Mouse (Mus musculus) layer of hippocampus, adult 11-12 months (tissue): ENCODE measurements around the gene Carmil3.

ENCODE experiments used
- DNase-seq: peaks from one replicate; pipeline ENCODE4 v3.0.0; 2022; ENCODE audit warnings: low spot score

The Carmil3 gene

DNA sequence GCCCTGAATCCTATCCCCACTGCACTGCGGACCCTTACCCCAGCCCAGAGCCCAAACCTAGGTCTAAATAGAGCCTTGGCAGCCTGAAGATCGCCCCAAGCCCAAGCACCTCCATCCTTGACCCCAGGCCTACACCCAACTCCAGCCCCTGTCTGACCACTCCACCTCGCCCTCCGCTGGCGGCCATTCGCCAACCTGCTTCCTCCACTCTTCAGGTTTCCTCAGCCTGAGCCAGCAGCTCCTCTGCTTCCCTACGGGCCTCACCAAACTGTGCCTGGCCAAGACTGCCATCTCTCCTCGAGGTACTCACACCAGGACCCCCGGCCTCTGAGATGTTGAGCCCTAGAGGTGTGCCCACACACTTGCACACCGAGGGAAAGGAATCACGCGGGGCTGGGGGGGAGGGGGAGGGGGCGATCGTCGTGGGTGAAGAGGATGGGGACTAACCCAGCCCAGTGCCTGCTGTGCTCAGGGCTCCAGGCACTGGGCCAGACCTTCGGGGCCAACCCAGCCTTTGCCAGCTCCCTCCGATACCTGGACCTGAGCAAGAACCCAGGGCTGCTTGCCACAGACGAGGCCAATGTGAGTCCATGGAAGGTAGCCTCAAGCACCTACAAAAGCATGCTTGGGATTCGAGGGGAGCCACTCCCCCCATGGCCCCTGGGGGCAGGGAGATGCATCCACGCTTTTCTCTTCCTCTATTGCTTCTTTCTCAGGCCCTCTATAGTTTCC lies 5.2 kb downstream of the Carmil3 start:
- DNase-seq = no peak

DNA sequence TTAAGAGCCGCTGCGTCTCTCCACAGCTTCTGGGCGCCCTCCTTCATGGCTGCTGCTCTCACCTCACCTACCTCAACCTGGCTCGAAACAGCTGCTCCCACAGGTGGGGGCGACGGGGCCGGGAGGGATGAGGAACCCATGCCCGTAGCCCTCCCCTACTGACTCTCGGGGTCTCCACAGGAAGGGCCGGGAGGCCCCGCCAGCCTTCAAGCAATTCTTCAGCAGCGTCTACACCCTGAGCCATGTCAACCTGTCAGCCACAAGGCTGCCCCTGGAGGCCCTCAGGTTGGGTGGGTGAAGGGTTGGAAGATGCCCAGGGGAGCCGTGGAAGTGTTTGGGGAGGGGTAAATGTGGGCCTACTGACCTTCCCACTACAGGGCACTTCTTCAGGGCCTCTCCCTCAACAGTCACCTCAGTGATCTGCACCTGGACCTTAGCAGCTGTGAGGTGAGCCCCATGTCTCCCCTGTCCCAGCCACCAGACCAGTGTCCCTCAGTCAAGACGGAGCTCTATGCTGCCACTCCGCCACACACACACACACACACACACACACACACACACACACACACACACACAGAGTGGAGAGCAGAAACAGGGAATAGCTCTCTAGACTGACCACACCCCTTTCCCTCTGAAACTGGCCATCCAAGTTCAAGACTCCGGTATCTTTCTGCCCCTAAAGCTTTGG lies 6.5 kb downstream of the Carmil3 start:
- no peak for DNase-seq

DNA sequence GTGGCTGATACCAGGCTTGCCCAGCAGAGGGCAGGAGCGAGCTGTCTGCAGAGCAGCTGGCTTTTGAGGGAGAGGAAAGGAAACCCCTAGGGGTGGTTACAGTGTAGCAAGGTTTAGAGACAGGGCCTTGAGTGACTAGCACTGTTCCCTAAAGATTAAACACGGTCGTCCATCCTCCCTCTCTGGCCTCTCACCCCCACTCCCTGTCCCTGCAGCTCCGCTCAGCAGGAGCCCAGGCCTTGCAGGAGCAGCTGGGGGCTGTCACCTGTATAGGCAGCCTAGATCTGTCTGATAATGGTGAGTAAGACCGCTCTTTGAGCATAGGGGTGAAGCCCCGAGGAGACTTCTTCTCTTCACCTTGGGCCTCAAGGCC lies 7.0 kb downstream of the Carmil3 start:
- peak; percentile 85 for DNase-seq

DNA sequence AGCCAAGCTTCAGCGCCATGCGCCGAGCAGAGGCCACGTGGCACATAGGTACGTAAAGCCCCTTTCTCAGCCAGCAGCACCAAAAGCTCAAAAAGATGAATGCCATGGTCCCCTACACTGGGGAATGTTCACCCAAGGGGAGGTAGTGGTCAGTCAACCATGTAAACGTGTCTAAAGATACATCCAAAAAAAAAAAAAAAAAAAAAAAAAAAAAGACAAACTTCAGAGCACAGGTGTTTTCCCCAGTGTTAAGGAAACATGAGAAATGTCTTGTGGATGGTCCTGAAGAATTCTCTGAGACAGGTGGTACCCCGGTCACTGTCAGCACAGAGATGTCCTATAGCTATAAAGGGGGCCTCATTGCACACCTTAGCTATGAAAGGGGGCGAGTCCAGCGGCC lies 15.2 kb downstream of the Carmil3 start:
- no peak for DNase-seq

DNA sequence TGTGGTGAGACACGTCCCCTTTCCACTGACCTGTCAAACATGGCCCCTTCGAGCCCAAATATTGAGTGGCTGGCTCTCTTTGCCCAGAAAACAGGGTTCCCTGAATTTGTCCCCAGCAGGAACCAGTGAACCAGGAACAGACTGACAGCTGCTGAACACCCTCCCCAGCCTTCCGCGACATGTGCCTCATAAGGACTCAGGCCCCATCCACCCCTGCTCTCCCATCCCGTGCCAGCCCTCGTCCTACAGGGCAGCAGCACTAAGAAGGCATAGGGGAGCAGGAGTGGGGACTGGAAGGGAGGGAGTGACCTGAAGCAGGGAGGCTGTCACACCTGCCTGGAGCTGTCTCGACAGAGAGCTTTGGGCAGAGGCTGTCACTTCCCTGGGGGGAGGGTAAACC lies 17.4 kb downstream of the Carmil3 start:
- no peak for DNase-seq

DNA sequence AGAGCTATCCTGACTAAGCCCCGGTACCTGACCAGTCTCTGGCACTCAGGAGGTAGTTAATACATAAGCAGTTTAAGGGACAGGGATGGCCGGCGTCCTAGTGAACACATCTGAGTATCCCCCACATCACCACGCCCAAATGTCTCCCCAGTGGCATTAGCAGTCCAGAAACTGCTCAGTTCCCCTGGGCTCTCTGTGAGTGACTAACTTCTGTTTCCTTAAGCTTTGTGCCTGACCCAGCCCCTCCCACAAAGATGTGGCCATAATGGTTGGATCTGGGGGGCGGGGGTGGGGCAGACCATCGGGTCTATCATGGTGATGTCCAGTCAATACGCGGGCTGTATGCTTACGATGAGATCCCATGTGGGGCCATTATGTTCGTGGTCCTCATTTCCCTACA lies 19.1 kb downstream of the Carmil3 start:
- no peak for DNase-seq

DNA sequence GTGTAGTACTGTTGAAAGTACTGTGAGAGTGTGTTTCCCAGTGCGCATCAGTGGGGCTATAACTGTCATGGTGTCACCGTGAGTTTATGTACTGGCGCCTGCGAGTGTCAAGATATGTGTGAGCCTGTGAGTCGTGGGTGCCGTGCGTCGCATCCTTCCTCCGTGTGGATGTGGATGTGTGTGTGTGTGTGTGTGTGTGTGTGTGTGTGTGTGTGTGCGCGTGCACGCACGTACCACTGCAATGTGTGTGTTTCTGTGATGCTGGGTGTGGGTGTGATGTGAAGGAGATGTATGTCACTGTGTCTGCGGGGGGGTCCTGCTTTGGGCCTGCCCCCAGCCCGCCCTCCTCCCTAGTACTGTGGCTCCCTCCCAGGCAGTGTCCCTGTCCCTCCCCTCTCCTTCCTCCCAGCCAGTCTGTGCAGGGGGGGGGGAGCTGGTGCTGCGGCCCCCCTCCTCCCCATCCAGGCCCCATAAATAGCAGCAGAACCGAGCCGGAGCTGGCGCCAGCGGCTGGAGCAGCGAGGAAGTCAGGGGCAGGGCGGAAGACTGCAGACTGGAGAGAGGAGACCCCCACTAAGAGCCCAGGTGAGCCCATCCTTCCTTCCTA lies 19.8 kb downstream of the Carmil3 start, which contains the start of gene Cpne6:
Cpne6 (plus strand) TSS at position 321 of the 607 bp plus-strand sequence.
- peak; percentile 60 for DNase-seq

DNA sequence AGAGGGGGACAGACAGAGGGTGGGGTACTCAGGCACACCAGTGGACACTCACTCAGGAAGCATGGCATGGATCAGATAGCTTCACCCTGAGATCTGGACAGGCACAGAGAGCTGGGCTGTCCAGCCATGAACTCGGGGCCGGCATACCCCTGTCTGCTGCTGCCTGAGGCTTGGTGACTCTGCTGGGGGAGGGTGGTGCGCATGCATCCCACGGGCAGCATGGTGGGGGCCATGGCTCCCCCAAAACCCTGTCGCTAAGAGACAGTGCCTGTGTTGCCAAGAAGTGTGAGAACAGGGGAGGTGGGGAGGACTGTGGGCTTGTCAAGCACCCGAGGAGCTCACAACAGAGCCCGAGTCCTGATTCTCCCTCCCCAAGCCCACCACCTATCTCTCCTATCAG lies 20.6 kb downstream of the Carmil3 start:
- DNase-seq = peak; percentile 74

DNA sequence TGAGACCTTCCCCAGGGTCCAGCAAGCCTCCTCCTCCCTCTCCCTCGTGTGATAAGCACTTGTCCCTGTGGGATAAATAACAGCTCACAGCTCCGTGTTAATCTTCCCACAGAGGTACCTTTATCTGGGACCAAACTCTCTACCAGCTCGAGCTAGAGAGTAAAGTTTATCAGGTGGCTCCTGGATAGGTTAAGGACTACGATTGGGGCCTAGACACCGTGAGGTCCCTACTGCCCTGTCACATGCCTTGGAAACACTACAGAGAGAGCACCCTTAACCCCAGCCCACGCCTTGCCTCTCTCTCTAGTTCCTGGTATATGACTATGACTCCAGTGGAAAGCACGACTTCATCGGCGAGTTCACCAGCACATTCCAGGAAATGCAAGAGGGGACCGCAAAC lies 23.5 kb downstream of the Carmil3 start:
- no peak for DNase-seq

DNA sequence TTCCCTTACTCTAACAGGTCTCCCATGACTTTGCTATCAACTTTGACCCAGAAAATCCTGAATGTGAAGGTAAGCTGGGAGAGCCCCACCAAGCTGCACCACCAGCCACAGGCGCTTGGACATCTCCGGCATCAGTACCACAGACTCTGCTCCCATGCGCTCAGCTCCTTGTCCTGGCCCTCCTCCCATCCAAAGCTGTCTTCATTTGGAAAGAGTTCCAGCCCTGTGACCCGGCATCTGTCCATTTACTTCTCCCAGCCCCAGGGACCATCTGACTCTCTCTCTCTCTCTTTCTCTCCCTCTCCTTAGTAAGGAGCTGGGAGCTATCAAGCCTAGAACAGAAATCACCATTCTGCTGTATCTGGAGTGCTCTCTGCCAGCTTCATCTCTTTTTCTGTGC lies 25.4 kb downstream of the Carmil3 start:
- no peak for DNase-seq

DNA sequence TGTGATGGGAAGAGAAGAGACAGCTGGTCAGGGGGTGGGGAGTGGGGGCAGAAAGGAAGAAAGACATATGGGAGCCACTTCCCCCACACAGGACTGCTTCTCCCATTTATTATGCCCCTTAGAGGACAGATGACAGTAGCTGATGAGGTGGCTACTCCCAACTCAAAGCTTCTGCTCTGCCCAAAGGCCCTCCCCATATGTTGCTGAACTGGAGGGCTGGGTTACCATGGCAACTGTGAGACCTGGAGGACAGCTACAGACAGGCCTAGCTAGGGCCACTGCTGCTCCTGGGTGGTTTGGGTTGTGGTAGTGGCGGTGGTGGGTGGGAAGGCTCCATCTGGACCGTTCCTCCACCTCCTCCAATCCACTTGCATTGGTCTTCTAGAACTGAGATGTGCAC lies 28.4 kb downstream of the Carmil3 start:
- peak; percentile 71 for DNase-seq

DNA sequence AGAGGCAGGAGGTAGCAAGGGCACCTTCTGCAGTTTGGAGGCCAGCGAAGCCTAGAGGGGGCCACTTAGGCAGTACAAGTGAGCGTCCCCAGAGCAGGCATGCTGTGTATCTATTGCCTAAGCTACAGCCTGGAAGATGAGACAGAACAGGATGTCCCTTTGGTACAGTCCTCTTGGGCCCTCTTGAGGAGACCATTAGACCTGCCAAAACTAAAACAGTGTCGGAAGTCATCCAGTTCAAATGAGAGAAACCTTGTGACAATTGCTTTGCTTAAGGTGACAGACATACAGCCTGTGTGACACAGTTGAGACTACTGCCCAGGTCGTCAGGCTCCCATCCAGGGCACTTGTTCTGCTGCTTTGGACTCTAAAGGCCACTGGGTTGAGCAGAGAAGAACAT lies 29.2 kb downstream of the Carmil3 start:
- DNase-seq = no peak

DNA sequence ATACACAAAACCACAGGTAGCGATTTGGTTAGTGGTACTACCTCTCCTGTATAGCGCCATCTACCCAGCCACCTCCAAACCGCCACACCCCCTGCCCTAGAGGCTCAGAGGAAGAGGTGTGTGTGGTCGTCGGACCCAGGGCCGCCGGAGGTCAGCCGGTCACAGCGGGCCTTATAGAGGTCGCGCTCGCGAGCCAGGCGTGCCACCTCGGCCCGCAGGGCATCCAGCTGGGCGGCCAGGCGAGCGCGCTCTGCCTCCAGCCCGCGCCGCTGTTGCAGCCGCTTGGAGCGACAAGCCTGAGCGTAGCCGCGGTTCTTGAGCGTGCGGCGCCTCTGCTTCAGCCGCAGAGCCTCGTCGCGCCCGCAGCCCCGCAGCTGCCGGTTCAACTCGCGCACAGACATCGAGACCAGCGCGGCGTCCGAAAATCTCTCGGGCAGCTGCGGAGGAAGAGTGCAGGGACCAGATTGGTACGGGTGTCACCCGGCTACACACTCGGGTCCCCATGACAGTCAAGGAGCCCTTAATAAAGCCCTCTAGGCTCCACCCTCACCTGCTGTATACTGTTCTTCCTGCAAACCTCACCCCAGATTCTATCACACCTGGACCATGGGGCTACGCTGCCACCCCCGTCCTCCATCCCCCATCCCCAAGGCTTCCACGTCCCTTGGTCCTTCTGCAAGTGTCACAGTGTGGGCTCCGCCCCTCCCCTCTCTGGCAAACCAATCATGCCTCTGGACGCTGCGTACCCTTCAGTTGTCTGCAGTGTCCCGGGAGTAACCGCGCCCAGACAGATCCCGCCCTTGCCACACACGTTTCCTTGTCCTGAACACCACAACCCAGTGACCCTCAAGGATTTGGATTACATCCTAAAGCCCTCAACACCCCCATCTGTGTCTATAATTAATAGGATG lies 30.3 kb downstream of the Carmil3 start:
- no peak for DNase-seq

DNA sequence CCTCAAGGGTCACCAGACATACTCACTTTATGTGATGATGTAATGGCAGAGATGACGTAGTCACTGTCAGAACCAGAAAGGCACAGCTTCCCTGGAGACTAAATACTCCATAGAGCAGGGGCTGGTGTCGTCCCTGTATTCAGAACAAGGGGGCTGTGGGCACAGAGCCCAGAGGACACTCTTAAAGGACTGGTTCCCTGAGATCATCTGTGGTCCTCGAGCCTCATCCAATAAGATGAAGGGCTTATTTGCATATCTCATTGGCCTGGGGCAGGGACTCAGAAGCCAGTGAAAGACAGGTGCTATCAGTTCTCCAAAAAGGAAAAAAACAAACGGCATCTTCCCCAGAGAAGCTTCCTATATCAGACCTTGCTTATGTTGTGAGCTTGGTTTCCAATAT lies 33.6 kb downstream of the Carmil3 start:
- no peak for DNase-seq

DNA sequence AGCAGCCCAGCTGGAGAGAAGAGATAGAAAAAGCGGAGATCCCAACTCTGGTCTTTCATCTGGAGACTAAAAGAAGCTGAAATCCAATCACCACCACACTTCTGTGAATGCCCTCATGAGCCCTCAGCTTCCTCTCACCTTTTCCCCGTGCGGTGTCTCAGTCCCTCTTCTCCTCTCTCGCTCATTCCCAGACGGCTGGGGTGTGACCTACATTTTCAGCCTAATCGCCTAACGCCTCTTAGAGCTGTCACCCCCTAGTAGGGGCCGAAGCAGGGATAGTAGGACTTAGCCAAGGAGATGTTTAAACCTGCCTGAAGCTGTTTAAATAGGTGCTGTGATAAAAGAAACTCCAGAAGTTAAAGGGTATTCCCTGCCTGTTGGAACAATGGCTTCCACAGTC lies 34.3 kb downstream of the Carmil3 start, which contains the start of gene Nrl:
Nrl (minus strand) TSS at position 197 of the 400 bp plus-strand sequence.
- no peak for DNase-seq

DNA sequence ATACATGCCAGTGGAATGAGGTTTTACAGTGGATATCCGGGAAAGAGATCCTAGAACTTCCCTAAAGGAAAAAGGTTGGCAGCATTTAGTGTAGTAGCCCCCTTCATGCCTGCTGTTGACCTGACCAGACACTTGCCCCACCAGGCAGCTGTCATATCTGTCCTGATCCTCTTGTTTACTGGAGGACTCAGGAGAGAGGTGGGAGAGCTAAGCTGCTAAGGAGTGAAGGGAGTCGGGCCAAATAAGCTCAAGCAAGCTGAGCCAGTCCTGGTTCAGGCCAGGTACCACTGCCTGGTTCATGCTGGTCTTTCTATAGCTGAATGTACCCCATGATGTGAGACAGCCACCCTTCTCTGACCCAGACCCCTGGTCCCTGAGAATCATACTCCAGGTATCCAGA lies 36.2 kb downstream of the Carmil3 start:
- DNase-seq = no peak

DNA sequence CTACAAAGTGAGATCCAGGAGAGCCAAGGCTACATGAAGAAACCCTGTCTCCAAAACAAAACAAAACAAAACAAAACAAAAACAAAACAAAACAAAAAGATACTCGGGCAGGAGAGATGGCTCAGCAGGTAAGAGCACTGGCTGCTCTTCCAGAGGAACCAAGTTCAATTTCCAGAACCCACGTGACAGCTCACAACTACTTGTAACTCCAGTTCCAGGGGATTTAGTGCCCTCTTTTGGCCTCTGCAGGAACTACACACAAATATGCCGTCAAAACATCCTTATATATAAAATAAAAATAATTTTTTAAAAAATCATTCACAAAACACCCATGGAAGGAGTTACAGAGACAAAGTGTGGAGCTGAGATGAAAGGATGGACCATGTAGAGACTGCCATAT lies 37.5 kb downstream of the Carmil3 start:
- no peak for DNase-seq

DNA sequence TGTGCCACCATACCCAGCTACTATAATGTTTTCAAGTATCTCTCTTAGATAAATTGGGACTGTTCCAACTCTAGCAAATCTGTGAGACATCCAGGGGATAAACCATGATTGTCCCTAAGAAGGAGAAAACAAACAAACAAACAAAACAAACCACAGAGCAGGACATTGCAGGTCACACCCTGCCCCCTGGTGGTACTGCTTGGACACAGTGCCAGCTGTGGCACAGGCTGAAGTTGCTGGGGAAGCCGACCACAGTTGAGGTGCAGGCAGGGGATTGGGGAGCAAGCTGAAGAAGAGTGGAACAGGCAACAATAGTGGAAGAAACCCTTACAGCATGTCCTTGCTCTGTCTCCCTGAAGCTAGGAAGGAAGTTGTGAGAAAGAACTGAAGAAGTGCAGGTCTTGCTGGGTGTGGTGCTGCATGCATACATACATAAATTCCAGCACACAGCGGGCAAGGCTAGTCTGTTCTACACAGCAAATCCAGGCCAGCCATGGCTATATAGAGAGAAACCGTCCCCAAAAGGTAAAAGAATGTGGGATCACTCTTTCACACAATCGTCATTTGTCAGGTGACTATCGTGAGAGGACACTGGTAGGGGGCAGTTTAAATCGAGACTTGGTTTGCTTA lies 45.8 kb downstream of the Carmil3 start:
- peak; percentile 55 for DNase-seq

DNA sequence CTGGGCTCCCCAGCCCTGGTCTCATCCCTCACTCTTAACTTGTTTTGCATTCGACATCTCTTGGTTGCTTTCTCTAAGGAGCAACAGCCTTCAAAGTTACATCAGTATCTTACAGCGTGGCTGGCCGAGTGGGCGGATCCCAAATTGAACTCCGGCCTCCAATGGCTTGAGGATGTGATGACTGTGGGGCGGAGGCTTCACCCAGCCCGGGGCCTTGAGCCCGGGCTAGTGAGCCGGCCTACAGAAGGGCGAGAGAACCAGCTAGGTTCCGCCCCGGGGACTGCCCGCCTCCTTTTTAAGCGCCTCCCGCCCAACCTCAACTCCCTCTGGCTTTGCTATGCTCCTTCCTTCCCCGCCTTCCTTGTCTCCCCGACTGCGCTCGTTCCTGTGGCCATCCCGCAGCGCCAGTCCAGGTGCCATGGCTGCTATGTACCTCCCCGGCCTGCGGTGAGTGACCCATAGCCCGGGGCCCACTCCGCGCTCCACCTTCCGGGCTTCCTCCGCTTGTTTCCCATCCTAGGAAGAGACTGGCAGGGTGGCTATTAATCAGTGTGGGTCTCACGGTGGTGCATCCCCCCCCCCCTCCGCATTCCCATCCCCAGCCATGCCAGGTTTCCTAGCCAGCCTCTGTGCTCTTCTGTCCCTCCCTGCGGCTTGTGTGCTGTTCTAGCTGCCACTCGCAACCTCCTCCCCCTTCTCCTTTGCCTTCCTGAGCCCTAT lies 49.8 kb downstream of the Carmil3 start, which contains the start of gene Pck2:
Pck2 (plus strand) TSS at position 200 of the 720 bp plus-strand sequence.
- peak; percentile 80 for DNase-seq

DNA sequence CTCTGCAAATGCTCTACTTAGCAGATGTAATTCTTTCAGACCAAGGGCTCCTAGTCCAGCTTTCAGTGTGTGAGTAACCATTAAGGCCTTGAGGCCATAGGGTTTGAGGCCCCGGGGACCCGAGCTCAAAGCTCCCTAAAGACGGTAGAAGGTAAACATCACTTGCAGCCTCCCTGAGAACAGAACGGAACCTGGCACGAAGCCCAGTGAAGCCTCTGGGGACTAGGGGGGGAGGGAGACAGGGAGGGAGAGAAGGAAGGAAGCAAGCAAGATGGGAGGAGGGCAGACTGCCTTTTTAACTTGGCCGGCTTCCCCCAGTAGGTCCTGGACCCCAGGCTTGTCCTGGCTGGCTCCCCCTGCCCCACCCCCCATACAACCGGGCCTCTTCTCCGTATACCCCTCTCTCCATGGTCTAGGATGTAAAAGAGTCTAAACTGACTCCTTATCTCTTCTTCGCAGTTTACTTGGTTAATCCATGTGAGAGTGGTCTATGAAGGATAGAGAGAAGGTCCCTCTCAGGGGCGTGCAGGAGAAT lies 50.4 kb downstream of the Carmil3 start:
- DNase-seq = peak; percentile 73

DNA sequence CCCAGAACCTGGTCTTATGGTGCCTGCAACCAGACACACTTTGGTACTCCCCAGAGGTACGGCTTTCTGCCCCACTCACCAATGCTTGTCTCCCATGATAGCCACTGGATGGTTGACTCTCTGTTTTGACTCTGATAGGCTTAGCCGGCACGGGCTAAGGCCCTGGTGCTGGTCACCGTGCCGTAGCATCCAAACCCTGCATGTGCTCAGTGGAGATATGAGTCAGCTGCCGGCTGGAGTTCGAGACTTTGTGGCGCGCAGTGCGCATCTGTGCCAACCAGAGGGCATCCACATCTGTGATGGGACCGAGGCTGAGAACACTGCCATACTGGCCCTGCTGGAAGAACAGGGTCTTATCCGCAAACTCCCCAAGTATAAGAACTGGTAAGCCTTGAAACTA lies 51.8 kb downstream of the Carmil3 start:
- DNase-seq = no peak
